Mouse (Mus musculus): Measurements from ENCODE around the gene Syt17.

Syt17 gene

DNA sequence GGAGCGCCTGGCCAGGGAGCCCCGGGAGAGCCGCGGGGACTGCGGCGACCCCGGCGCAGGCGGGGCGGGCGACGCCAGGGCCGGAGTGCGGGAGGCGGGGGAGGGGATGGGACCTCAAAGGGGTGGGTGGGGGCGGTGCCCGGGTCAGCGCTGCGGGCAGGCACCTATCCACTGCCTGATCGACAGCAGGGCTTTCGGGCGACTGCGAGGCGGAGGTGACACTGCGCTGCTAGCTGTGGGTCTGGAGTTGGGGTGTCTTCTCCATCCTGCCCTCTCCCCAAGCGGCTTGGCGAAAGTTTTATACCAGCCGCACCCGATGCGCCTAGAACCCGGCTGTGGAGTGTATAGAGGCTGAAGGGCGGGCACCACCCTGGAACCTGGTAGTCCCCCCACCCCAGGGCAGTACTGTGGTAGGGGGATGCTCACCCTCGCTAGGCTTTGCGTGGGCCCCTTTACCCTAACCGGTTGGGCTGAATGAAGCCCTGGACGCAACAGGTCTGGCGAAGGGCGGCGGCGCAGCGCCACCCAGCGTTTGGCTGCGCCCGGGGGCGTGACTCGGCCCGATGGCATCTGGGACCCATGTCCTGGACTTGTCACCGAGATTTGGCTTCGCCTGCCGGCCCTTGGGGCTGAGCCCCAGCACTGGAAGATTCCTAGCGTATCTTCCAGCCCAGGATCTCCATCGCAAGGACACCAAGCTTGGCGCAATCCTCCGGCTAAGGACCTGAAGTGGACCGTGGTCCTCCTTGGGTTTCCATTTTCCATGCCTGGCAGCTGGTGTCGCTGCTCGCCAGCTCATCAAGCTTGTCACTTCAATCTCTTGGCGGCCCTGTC is at the start of gene Syt17:
Gene Syt17 (minus strand): TSS at position 89 of the 834 bp plus-strand sequence.
- in situ Hi-C loops (cut with MboI): no loop called here

GRCm38 (mm10) chr7:118494892-118495579 is 47.0 kb upstream of the Syt17 start:
- in situ Hi-C loops (cut with MboI): no loop called here

DNA sequence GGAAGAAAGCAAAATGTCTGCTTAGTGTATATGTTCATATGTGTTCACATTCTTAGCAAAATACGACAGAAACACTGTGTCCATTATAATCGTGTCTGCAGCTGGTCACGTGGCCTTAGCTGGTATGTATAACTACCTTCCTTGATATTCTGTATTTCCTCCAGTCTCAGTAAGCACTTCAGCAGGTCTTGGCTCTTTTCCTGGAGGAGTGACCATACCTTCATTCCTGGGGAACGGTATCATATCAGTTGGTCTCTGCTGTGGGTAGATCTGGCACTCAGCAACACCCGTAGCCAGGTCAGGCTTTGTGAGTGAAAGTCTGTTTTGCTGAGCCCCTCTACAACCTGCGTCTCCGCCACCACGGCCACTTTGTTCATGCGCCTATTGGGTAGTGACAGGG is 45.9 kb upstream of the Syt17 start:
- in situ Hi-C loops (cut with MboI): no loop called here

DNA sequence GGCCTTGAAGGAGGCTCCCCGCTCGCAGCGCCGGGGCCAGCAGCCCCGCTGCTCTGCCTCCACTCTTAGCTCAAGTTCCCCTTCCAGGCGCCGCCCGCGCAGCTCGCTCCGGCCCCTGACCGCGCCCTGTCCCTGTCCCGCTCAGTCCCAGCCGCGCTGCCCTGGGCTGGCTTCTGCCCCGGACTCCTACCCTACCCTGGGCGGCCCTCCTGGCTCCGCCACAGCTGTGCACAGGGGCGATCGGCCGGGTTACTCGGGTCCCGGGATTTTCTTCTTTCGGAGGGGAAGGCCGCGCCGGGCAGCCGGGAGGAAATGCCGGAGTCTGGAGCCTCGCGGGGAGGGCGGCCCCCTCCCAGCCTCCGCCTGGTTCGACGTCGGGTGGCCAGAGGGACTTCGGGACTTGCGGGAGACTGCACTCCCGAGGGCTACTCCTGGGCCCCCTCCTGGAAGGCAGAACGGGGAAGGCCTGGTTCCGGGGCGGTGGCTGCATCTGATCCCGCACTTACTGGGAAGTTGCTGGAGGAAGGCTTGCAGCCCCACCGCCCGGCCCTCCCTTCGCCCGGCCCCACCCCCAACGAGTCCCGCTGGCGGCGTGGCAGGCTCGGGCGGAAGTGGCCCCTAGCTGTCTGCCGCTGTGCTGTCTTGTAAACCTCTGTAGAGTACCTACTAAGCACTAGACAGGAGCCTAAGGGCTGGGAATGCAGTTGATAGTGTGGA is 43.6 kb upstream of the Syt17 start, which contains the start of gene Itpripl2:
Gene Itpripl2 (minus strand): TSS at position 545 of the 717 bp plus-strand sequence.
- in situ Hi-C loops (cut with MboI): no loop called here

- in situ Hi-C loops (cut with MboI): no loop called here
Measured at GRCm38 (mm10) chr7:118490666-118491430, 42.8 kb upstream of the Syt17 start.

DNA sequence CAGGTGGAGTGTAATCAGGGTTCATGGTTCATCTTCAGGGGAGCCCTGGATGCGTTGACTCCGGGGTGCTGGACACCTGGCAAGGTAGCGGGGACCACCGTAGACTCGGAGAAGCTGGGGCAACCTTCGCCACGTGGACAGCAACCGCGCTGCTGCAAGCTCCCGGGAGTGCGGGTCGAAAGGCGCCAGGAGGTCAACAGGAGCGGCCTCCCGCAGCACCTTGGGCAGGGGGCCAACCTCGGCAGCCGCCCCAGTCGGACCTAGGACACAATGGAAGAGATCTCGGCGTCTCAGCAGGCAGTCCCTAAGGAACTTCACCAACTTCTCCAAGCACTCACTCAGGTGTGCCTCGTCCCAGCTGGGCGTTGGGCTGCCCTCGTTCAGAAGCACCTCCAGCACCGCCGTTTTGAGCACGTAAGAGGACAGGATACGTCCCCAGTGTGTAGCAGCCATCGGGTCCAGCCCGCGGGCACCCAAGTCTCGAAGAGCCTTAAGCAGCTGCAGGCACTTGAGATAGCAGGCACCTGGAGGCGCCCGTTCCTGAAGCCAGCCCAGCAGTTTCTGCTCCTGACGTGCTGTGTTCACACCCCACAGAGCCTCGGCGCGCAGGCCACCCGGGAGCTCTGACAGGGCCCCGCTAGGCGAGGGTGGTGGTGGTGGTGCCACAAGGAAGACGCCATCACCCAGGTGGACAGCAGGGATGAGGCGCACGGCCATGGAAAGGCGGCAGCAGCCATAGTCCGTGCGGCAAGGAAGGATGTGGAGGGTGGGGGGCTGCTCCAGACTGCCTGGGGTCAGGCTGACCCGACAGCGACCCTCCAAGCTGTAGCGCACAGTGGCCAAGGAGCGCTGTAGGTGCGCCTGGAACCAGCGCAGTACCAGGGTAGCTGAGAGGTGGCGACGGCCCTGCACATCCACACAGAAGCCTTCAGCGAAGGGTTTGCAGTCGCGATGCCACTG is 42.0 kb upstream of the Syt17 start:
- in situ Hi-C loops (cut with MboI): no loop called here

DNA sequence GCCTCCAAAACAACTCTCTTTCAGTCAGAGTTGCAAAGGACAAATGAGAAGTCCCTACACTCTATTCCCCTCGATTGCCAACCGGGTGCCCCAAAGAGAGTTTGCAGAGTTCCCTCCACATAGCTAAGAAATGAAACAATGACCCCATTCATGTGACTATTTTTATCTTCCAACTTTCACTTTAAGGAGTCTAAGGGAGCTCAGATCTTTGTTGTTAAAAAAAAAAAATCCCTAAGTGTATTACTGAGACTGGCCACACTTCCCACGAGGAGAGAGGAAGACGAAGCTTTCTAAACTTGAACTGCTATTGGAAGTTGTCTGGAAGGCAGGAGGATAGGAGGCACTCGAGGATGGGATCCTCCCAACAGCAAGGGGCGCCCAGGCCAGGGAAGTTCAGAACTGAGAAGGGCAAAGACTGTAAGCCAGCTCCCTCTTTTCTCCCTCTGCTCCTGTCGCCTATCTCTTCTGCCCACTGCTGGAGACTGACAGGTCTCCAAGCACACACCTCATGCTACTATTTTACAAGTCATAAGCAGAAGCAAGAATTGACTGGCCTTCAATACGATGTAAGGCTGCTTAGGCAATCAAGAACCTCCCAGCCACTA is 40.1 kb upstream of the Syt17 start:
- in situ Hi-C loops (cut with MboI): no loop called here

DNA sequence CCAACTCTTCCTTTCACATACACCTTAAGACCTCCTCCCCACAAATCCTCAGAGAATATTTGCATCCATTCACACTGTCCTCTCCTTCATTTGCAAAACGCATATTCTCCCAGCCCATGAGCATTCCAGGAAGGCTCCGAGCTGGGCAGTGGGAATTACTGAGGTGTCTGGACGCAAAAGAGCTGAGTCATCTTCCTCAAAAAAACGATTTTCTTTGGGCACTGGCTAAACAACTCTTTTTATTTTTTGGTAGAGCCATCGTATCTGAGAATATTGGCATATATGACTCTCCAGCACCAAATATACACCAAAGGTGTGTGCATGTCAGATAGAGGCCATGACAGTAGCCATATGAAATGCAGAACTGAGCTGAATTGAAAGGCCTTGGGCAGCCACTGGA is 38.9 kb upstream of the Syt17 start:
- in situ Hi-C loops (cut with MboI): no loop called here

GRCm38 (mm10) chr7:118483996-118484395 is 36.0 kb upstream of the Syt17 start:
- in situ Hi-C loops (cut with MboI): no loop called here

DNA sequence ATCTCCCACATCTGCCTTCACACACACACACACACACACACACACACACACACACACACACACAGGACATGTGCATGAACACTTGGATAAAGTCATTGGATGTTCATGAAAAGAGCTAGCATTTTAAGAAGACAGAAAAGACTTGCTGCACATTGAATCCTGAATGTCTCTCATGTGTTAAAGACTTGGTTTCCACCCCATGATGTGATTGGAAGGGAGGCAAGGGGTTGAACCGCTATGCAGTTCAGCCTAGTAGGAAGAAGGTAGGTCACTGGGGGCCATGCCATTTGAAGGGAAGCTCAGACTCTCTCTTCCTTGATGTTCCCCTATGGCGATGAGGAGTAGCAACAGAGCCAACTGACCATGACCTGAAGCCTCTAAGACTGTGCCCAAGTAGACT is 34.0 kb upstream of the Syt17 start:
- in situ Hi-C loops (cut with MboI): no loop called here

GRCm38 (mm10) chr7:118481047-118481810 is 33.2 kb upstream of the Syt17 start:
- in situ Hi-C loops (cut with MboI): no loop called here

GRCm38 (mm10) chr7:118480160-118480709 is 32.2 kb upstream of the Syt17 start:
- in situ Hi-C loops (cut with MboI): no loop called here

GRCm38 (mm10) chr7:118478835-118479312 is 30.9 kb upstream of the Syt17 start:
- in situ Hi-C loops (cut with MboI): no loop called here

DNA sequence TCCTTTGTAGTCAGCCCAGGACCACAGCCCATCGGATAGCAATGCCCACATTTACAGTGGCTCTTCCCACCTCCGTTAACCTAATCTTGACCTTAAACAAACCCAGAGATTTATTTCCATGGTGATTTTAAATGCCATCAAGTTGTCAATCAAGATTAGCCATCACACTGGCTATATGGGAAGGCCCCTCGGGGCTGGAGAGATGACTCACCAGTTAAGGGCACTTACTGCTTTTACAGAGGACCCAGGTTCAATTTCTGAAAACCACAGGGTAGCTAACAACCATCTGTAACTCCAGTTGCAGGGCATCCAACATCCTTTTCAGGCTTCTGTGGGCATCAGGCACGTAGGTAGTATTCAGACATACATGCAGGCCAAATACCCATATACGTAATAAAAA is 28.4 kb upstream of the Syt17 start:
- in situ Hi-C loops (cut with MboI): no loop called here

DNA sequence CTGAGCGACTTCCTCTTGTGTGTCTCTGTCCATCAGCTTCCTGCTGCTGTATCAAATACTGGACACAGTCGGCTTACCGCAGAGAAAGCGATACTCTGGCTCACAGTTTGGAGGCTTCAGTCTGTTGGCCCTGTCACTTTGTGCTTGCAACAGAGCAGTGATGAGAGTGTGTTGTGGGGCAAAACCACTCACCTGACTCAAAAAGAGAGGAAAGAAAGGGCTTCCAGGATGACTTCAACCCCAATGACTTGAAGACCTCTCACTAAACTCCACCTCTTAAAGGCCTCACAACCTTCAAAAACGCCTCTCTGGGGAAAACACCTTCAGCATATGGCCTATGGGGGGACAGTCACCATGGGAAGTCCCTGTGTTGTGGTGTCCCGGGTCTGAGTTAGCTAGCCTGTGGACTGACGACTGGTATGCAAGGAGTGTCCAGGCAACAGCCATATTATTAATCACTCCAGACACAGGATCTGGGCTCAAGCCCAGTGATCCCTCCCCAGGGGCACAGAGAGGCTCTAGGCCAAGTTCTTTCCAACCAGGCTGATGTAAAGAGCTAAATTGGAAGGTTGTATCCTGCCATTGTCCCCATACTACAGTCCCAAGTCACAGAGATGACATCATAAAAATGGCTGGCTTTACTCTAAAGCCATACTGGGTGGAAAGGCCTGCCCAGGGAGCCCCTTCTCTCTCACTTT is 27.1 kb upstream of the Syt17 start:
- in situ Hi-C loops (cut with MboI): no loop called here

GRCm38 (mm10) chr7:118472886-118473285 is 24.9 kb upstream of the Syt17 start:
- in situ Hi-C loops (cut with MboI): no loop called here

DNA sequence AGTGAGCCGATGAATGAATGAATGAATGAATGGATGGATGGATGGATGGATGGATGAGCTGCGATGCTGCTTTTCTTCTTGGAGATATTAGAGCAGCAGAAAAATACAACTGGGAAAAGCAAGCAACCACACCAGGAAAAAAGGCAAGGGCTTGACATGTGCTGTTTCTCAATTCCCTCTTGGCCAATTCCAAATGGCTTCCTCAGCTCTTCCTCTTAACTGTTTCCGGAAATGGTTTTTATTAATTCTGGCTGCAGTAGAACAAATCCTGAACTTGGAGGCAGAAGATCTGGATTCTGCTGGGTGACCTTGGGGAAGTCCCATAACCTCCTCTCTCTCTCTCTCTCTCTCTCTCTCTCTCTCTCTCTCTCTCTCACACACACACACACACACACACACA is 20.0 kb upstream of the Syt17 start:
- in situ Hi-C loops (cut with MboI): no loop called here

DNA sequence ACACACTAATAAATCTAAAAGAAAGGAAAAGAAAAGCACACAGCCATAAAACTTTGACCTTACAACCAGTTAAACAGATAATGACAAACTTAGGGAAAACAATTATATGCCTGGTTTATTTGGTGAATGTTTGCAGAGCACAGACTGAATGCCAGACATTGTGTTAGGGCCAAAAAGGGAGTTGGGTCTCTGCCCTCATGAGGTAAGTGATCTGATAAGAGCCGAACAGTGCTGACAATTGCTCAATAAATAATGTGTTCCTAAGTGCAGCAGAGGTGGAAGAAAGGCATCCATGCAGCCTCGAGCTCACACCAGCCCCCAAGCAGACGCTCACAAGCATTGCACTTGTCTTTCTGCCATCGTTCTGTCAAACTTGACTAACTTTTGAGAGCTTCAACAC is 16.4 kb upstream of the Syt17 start:
- in situ Hi-C loops (cut with MboI): no loop called here
